Mouse (Mus musculus) midbrain, embryonic 15.5 days (tissue): ENCODE measurements around the gene Cep41. TPM values are rescaled to one million over a fixed set of nuclear protein-coding genes. Genes with fewer than 3 reads are reported as not detected.

ENCODE experiments used
- ATAC-seq: fragments of 200-750 bp; cut with Nextera tagmentation; replicated peaks from 2 replicates; pipeline ENCODE4 v1.8.0; 2017; ENCODE audit warnings: moderate TSS enrichment
- H3K27ac ChIP-seq: fragments of 300-500 bp; sonication (generic); 2 replicates; pipeline ENCODE4 v1.5.1; 2015; ENCODE audit warnings: mild to moderate bottlenecking, inconsistent platforms
- H3K27me3 ChIP-seq: fragments of 300-500 bp; sonication (generic); replicated peaks from 2 replicates; pipeline ENCODE4 v1.6.1; 2015; ENCODE audit warnings: inconsistent platforms
- H3K36me3 ChIP-seq: fragments of 300-500 bp; sonication (generic); replicated peaks from 2 replicates; pipeline ENCODE4 v1.6.1; 2015; ENCODE audit warnings: inconsistent platforms
- H3K4me1 ChIP-seq: fragments of 300-500 bp; sonication (generic); 2 replicates; pipeline ENCODE4 v1.6.1; 2015; ENCODE audit warnings: inconsistent platforms
- H3K4me2 ChIP-seq: fragments of 300-500 bp; sonication (generic); 2 replicates; pipeline ENCODE4 v1.6.1; 2015; ENCODE audit warnings: inconsistent platforms, mild to moderate bottlenecking, moderate library complexity
- H3K4me3 ChIP-seq: fragments of 300-500 bp; sonication (generic); 2 replicates; pipeline ENCODE4 v1.5.1; 2015; ENCODE audit warnings: mild to moderate bottlenecking, inconsistent platforms
- H3K9ac ChIP-seq: fragments of 300-500 bp; sonication (generic); 2 replicates; pipeline ENCODE4 v1.6.1; 2015; ENCODE audit warnings: mild to moderate bottlenecking, inconsistent platforms
- H3K9me3 ChIP-seq: fragments of 300-500 bp; sonication (generic); 2 replicates; pipeline ENCODE4 v1.6.1; 2016; ENCODE audit warnings: inconsistent platforms
- WGBS: fragments of 180-500 bp; shearing (Covaris S2); methylation state at CpG from one replicate; pipeline ENCODE4 v1.1.7; 2015; ENCODE audit warnings: mixed read lengths; 5-methylcytosine and 5-hydroxymethylcytosine counted together
- polyA plus RNA-seq: library from polyadenylated mRNA; unstranded; fragments of >200 nt; fragmentation: Nextera tagmentation; extraction: Ambion mirVana; gene quantifications from 2 replicates; pipeline ENCODE4 v1.2.1, GENCODE M21; 2015

The Cep41 gene
- polyA plus RNA-seq, 1 experiment from 2014 or later, result 13.6 TPM

DNA sequence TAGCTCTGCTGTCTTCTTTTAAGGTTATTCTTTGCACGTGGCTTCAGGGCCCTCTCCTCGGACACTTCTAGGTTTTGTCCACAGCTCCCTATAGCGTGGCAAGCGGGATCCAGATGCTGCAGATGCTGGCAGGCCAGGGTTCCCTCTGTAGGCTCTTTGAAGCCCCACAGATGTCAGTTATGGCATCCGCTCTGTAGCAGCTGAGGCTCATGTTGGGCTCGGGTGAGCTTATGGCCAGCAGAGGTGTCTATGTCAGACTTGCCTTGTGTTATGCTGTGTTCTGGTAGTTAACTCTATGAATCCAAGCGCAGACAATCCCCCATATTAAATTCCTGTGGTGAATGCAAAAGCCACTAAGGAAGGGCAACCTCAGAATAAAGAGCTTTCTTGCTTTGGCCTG lies 13.1 kb downstream of the Cep41 start:
- Histone ChIP-seq H3K4me2 (no peak overlapping the region), H3K9ac (no peak overlapping the region)
- WGBS, result 77% methylated on average over 7 of the region's 7 CpGs

GRCm38 (mm10) chr6:30679567-30679966 lies 14.0 kb downstream of the Cep41 start:
- Histone ChIP-seq H3K4me3 (no peak overlapping the region), H3K27me3 (no peaks in the 10 kb centered on the region), H3K36me3 (no peaks in the 10 kb centered on the region), H3K27ac (peak overlapping the region; percentile 70), H3K4me1 (peaks cover 41% of the 10 kb centered on the region), H3K4me2 (no peak overlapping the region), H3K9ac (peak overlapping the region; percentile 6; the same call in 1 of the 2 replicates), H3K9me3 (no peaks in the 10 kb centered on the region)
- no peak for ATAC-seq
- WGBS, result 77% methylated on average over 5 of the region's 5 CpGs

More for the DNA sequence above, 13.1 kb downstream of the Cep41 start:
- no peak overlapping the region for H3K4me3 ChIP-seq
- H3K27ac ChIP-seq, result no peak overlapping the region
- H3K4me1 ChIP-seq, result peaks cover 32% of the 10 kb centered on the region
- ATAC-seq, result no peak
- no peaks in the 10 kb centered on the region for H3K9me3 ChIP-seq
- H3K36me3 ChIP-seq, result no peaks in the 10 kb centered on the region
- no peaks in the 10 kb centered on the region for H3K27me3 ChIP-seq

GRCm38 (mm10) chr6:30678482-30678881 lies 15.1 kb downstream of the Cep41 start:
- H3K9me3 ChIP-seq, result no peaks in the 10 kb centered on the region
- H3K4me2 ChIP-seq, result no peak overlapping the region
- peaks cover 51% of the 10 kb centered on the region for H3K4me1 ChIP-seq
- ATAC-seq, result peak; percentile 83
- no peak overlapping the region for H3K4me3 ChIP-seq
- H3K27me3 ChIP-seq, result no peaks in the 10 kb centered on the region
- peak overlapping the region; percentile 72 for H3K27ac ChIP-seq
- H3K9ac ChIP-seq, result no peak overlapping the region; the same call in 1 of the 2 replicates
- 23% methylated on average over 6 of the region's 6 CpGs for WGBS
- H3K36me3 ChIP-seq, result no peaks in the 10 kb centered on the region

GRCm38 (mm10) chr6:30677591-30677990 lies 16.0 kb downstream of the Cep41 start:
- H3K4me2 ChIP-seq, result no peak overlapping the region
- no peaks in the 10 kb centered on the region for H3K9me3 ChIP-seq
- peaks cover 56% of the 10 kb centered on the region for H3K4me1 ChIP-seq
- H3K27me3 ChIP-seq, result no peaks in the 10 kb centered on the region
- 64% methylated on average over 9 of the region's 9 CpGs for WGBS
- no peak overlapping the region for H3K4me3 ChIP-seq
- no peak for ATAC-seq
- H3K9ac ChIP-seq, result no peak overlapping the region
- H3K27ac ChIP-seq, result no peak overlapping the region; the same call in 1 of the 2 replicates
- no peaks in the 10 kb centered on the region for H3K36me3 ChIP-seq

- 91% methylated on average over 6 of the region's 6 CpGs for WGBS
Observed at GRCm38 (mm10) chr6:30676506-30676905, 17.0 kb downstream of the Cep41 start.

DNA sequence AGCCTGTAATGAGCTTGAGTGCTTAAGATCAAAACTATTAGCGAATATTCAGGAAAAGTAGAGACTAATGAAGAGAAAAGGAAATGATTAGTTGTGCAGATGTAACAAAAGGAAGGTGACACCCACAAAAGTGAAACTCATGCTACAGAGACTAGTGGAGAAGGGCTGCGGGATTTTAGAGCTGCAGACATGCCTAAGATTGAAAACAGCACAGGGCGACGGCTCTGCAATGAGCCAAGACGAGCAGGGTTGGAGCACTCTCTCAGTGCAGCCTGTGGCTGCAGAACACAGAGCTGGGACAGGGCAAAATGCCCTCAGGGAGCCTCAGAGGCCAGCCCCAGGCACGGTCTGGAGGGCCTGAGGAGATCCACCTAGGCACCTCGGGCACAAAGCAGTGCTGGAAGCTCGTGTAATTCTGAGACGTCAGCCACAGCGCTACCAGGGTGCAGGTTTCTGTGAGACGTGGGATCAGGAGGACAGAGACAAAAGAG lies 18.2 kb downstream of the Cep41 start:
- no peaks in the 10 kb centered on the region for H3K36me3 ChIP-seq
- no peak overlapping the region for H3K4me3 ChIP-seq
- ATAC-seq, result peak; percentile 67
- peak overlapping the region; percentile 88 for H3K27ac ChIP-seq
- no peaks in the 10 kb centered on the region for H3K9me3 ChIP-seq
- 7% methylated on average over 11 of the region's 11 CpGs for WGBS
- H3K9ac ChIP-seq, result peak overlapping the region; percentile 37
- H3K4me1 ChIP-seq, result peaks cover 57% of the 10 kb centered on the region
- H3K4me2 ChIP-seq, result peak overlapping the region; percentile 35
- H3K27me3 ChIP-seq, result no peaks in the 10 kb centered on the region

More at GRCm38 (mm10) chr6:30676506-30676905, 17.0 kb downstream of the Cep41 start:
- H3K4me1 ChIP-seq, result peaks cover 57% of the 10 kb centered on the region
- no peaks in the 10 kb centered on the region for H3K36me3 ChIP-seq
- H3K9ac ChIP-seq, result no peak overlapping the region
- H3K4me2 ChIP-seq, result no peak overlapping the region
- H3K27ac ChIP-seq, result peak overlapping the region; percentile 88; the same call in 1 of the 2 replicates
- no peaks in the 10 kb centered on the region for H3K9me3 ChIP-seq
- no peaks in the 10 kb centered on the region for H3K27me3 ChIP-seq
- ATAC-seq, result no peak
- no peak overlapping the region for H3K4me3 ChIP-seq

GRCm38 (mm10) chr6:30674714-30675280 lies 18.8 kb downstream of the Cep41 start:
- WGBS, result 22% methylated on average over 9 of the region's 9 CpGs
- H3K9me3 ChIP-seq, result no peaks in the 10 kb centered on the region
- peak; percentile 53 for ATAC-seq
- peak overlapping the region; percentile 88 for H3K27ac ChIP-seq
- no peak overlapping the region for H3K4me3 ChIP-seq
- peaks cover 61% of the 10 kb centered on the region for H3K4me1 ChIP-seq
- H3K36me3 ChIP-seq, result no peaks in the 10 kb centered on the region
- H3K9ac ChIP-seq, result peak overlapping the region; percentile 37
- H3K27me3 ChIP-seq, result no peaks in the 10 kb centered on the region
- peak overlapping the region; percentile 35 for H3K4me2 ChIP-seq

DNA sequence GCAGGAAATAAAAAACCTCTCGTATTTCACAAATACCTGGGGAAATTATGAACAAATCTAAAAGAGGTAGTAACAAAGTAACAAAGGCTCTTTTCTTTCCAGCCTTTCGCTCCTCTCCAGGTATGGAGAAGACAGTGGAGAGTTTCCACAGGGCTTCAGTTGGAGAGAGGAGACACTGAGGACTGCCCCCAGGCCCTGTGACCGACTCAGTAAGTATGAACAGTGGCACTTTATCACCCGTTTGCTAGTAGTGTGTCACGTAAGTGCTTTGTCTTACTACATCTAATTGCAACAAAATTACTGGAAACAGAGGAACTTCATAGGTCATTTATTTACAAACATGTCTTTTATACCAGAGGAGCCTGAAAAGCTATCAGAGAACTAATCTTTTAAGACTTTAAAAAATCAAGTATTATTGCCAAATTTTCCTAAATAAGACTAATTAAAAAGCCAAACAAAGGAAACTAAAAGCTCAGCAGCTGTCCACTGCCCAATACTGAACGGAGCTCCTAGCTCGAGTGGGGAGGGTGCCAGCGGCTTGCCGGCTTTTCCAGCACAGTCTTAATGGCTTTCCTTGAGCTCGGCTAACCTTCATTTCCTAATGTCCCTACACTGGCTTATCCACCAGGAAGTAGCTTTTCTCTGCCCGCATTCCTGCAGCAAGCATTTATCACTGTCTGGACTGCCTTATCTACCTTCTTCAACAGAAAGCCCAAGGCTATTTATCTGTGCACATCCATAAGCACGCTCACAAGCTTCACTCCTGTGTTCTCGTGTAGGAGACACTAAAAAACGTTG lies 19.6 kb downstream of the Cep41 start:
- no peak for ATAC-seq
- peak overlapping the region; percentile 23 for H3K4me2 ChIP-seq
- no peak overlapping the region for H3K4me3 ChIP-seq
- no peaks in the 10 kb centered on the region for H3K27me3 ChIP-seq
- no peaks in the 10 kb centered on the region for H3K9me3 ChIP-seq
- peak overlapping the region; percentile 1; the same call in 1 of the 2 replicates for H3K9ac ChIP-seq
- H3K27ac ChIP-seq, result peak overlapping the region; percentile 88
- WGBS, result 27% methylated on average over 14 of the region's 14 CpGs
- peaks cover 53% of the 10 kb centered on the region for H3K4me1 ChIP-seq
- H3K36me3 ChIP-seq, result no peaks in the 10 kb centered on the region

DNA sequence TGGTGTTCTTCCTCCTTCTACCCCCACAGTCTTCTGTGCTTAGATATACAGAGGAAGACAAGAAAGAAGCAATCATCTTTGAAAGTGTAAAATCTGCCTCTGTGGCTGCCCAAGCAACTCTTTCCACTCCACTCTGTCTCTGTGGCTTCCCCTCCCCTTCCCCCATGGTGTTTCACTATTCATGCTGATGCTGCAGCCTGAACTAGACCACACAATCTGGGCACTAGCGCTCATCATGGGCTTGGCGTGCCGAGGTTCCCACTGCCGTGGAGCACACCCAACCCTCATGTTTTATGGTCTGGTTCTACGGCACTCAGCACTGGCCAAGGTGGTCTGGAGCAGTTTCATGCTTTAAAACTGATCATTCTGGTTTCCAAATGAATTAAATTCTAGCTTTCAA lies 21.9 kb downstream of the Cep41 start:
- Histone ChIP-seq H3K27me3 (no peaks in the 10 kb centered on the region), H3K36me3 (no peaks in the 10 kb centered on the region), H3K9me3 (no peaks in the 10 kb centered on the region), H3K27ac (no peak overlapping the region), H3K4me2 (no peak overlapping the region), H3K4me1 (peaks cover 44% of the 10 kb centered on the region), H3K9ac (no peak overlapping the region), H3K4me3 (no peak overlapping the region)
- 78% methylated on average over 5 of the region's 5 CpGs for WGBS
- ATAC-seq, result no peak

DNA sequence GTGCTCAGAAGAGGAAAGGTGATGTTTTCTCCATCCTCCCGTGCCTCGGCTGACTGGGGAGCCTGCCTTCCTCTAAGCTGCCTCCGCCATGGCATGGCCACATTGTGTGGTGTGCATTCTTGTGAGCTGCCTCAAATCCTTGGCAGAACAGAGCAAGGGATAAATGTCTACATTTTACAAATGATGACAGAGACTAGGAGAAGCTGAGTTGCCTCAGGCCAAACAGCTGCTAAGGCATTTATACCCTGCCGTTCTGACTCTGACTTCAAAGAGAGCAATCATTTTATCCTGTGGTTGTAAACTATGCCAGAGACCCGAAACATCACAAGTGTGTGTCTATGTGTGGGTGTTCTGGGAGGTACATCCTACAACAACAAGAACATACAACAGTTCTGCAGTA lies 26.0 kb downstream of the Cep41 start:
- ATAC-seq, result no peak
- Histone ChIP-seq H3K4me2 (no peak overlapping the region), H3K27ac (no peak overlapping the region), H3K4me1 (peaks cover 24% of the 10 kb centered on the region; the same call in 1 of the 2 replicates), H3K36me3 (no peaks in the 10 kb centered on the region), H3K27me3 (no peaks in the 10 kb centered on the region), H3K9me3 (no peaks in the 10 kb centered on the region), H3K9ac (no peak overlapping the region), H3K4me3 (no peak overlapping the region)
- WGBS, result 34% methylated on average over 5 of the region's 5 CpGs

DNA sequence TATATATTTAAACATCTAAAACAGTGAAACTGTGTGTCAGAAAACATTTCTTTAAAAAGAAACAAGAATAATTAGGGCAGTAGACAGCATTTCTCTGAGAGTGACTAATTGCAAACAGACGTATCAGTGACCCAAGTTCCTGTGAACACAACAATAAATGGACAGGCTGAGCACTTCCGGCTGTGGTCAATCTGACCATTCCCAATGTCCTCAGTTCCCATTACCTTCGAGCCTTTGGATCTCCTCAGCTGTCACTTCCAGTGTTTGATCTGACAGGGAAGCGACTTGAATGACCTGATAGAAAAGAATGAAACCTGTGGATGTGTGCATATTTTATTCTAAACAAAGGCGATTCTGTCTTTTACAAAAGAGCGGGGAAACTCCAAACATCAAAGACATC lies 27.5 kb downstream of the Cep41 start:
- no peak overlapping the region for H3K27ac ChIP-seq
- ATAC-seq, result no peak
- 31% methylated on average over 6 of the region's 6 CpGs for WGBS

DNA sequence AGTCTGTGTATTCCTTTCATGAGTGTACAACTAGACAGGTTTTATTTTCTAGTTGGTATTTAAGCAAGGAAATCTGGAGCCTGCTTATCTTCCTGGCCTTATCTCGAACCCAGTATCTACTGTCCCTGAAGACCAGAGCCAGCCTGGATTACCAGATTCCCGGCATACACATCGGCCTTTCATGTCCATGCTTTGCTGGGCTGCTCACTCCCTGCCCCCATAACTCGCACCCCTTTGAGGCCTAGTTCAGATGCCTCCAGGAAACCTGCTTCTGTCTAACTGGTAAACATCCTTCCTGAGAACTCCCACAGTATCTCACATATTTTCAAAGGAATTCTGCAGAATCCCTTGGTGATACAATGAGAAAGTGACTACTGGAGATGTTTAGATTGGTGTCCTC lies 28.3 kb downstream of the Cep41 start:
- 41% methylated on average over 4 of the region's 4 CpGs for WGBS
- no peak for ATAC-seq
- H3K4me1 ChIP-seq, result peaks cover 21% of the 10 kb centered on the region; the same call in 1 of the 2 replicates
- H3K4me2 ChIP-seq, result no peak overlapping the region
- peak overlapping the region; percentile 22; the same call in 1 of the 2 replicates for H3K27ac ChIP-seq
- no peaks in the 10 kb centered on the region for H3K9me3 ChIP-seq
- no peaks in the 10 kb centered on the region for H3K36me3 ChIP-seq
- H3K4me3 ChIP-seq, result no peak overlapping the region
- no peaks in the 10 kb centered on the region for H3K27me3 ChIP-seq
- H3K9ac ChIP-seq, result no peak overlapping the region

More for the DNA sequence above, 27.5 kb downstream of the Cep41 start:
- Histone ChIP-seq H3K36me3 (no peaks in the 10 kb centered on the region), H3K9me3 (no peaks in the 10 kb centered on the region), H3K27me3 (no peaks in the 10 kb centered on the region), H3K4me1 (peaks cover 21% of the 10 kb centered on the region; the same call in 1 of the 2 replicates), H3K9ac (no peak overlapping the region), H3K4me2 (no peak overlapping the region), H3K4me3 (no peak overlapping the region)
